Comparison of ENCODE assay signal across 13 mouse cellular contexts in the genomic region with DNA sequence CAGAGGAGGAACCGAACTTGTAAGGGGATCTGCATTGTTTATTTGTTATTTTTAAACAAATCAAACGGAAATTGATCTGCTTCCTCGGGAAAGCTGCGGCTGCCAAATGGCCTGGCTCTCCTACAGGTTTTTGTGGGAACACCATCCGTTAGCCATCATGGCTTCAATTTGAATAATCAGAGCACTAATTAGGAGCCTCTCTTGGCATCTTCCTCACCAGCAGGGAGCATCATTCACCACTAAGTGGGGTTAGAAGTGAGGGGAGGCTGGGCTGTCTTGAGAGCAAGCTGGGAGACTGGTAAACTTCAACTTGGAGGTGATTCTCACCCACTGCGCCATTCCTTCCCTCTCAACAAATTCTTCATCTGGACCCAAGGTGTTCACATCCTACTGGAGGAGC.
DNase-seq lines count a peak whose midpoint lies in the region; ATAC-seq and TF ChIP-seq lines count a peak whose summit lies in the region.
"Had no signal": no experiment of that assay in that cellular context is flagged by ENCODE, and none has a peak within 500 bp of the region (broad histone marks: within the 10 kb centered on the region; RNA-seq: fewer than 3 reads in every experiment).

No protein-coding gene starts in this region.

- no peak for ATAC-seq in intestine, postnatal 0 days
- ATAC-seq in intestine, embryonic 15.5 days, result no peak

- no peak for TF ChIP-seq POLR2A in cerebellum, adult 2 months (IDR thresholded peaks at IDR 0.05; ENCODE audit: borderline replicate concordance, insufficient read depth, low read length)
- no peak for TF ChIP-seq POLR2A in thymus, adult 2 months (IDR thresholded peaks at IDR 0.05; ENCODE audit: control insufficient read depth, extremely low read depth, insufficient read depth, low read length, poor library complexity)

- H3K27me3 ChIP-seq in cerebellum, adult 2 months (ENCODE audit: control insufficient read depth, insufficient read depth, low read length), result no peaks in the 10 kb centered on the region
- H3K27me3 ChIP-seq in intestine, postnatal 0 days (replicated peaks; ENCODE audit: control insufficient read depth, insufficient read depth, low read length), result no peaks in the 10 kb centered on the region
- H3K27me3 ChIP-seq in intestine, embryonic 15.5 days (replicated peaks), result no peaks in the 10 kb centered on the region
- no peaks in the 10 kb centered on the region for H3K27me3 ChIP-seq in thymus, adult 2 months (ENCODE audit: control insufficient read depth, insufficient read depth, low read length)

- DNase-seq in cerebellum, postnatal 14 days, result peak; percentile 35 to 43
- no peak for DNase-seq in cerebellum, adult 2 months
- DNase-seq in thymus, postnatal 4 days, result peak; percentile 14
- DNase-seq in thymus, adult 2 months, result no peak
- DNase-seq in neural tube, embryonic 10.5 days (ENCODE audit: extremely low spot score, low spot score), result no peak
- DNase-seq in ovary, postnatal 36 days (ENCODE audit: low spot score), result no peak
- DNase-seq: cerebellum, adult 9-10 months; kidney, postnatal 36 days had no signal

- H3K9ac ChIP-seq in intestine, postnatal 0 days (ENCODE audit: low read depth, low read length), result no peak overlapping the region
- H3K9ac ChIP-seq in intestine, embryonic 15.5 days, result no peak overlapping the region
- H3K9ac ChIP-seq: liver, embryonic 14.5 days had no signal

- H3K4me1 ChIP-seq in cerebellum, adult 2 months (ENCODE audit: control insufficient read depth, insufficient read depth, low read length), result no peaks in the 10 kb centered on the region
- no peaks in the 10 kb centered on the region for H3K4me1 ChIP-seq in intestine, postnatal 0 days (replicated peaks; ENCODE audit: control insufficient read depth, insufficient read depth, low read length)
- H3K4me1 ChIP-seq in intestine, embryonic 15.5 days (replicated peaks), result no peaks in the 10 kb centered on the region
- no peaks in the 10 kb centered on the region for H3K4me1 ChIP-seq in thymus, adult 2 months (replicated peaks; ENCODE audit: control insufficient read depth, insufficient read depth, low read length)

- H3K36me3 ChIP-seq in intestine, postnatal 0 days (ENCODE audit: control insufficient read depth, insufficient read depth), result no peaks in the 10 kb centered on the region
- no peaks in the 10 kb centered on the region for H3K36me3 ChIP-seq in intestine, embryonic 15.5 days
- H3K36me3 ChIP-seq in thymus, adult 2 months (ENCODE audit: control insufficient read depth, insufficient read depth, low read length), result no peaks in the 10 kb centered on the region
- H3K36me3 ChIP-seq: G1E had no signal

- no peak overlapping the region for H3K27ac ChIP-seq in cerebellum, adult 2 months (ENCODE audit: insufficient read depth, low read length)
- H3K27ac ChIP-seq in intestine, postnatal 0 days (ENCODE audit: low read depth, low read length), result no peak overlapping the region
- H3K27ac ChIP-seq in intestine, embryonic 15.5 days, result no peak overlapping the region
- H3K27ac ChIP-seq in thymus, adult 2 months (ENCODE audit: control insufficient read depth, insufficient read depth, low read length), result no peak overlapping the region
- H3K27ac ChIP-seq: liver, embryonic 14.5 days had no signal

- no peak overlapping the region for H3K4me2 ChIP-seq in intestine, postnatal 0 days (replicated peaks; ENCODE audit: low read depth)
- no peak overlapping the region for H3K4me2 ChIP-seq in intestine, embryonic 15.5 days (replicated peaks)

- no peaks in the 10 kb centered on the region for H3K9me3 ChIP-seq in intestine, postnatal 0 days (ENCODE audit: control insufficient read depth)
- no peaks in the 10 kb centered on the region for H3K9me3 ChIP-seq in intestine, embryonic 15.5 days

- WGBS in cerebellum, adult 2 months, result 17% methylated on average over 6 of the region's 6 CpGs
- WGBS in intestine, postnatal 0 days, result 53% methylated on average over 6 of the region's 6 CpGs
- 47% methylated on average over 6 of the region's 6 CpGs for WGBS in intestine, embryonic 15.5 days
- WGBS in thymus, adult 2 months, result 39% methylated on average over 6 of the region's 6 CpGs

- TF ChIP-seq CTCF in cerebellum, adult 2 months (IDR thresholded peaks at IDR 0.05; ENCODE audit: borderline replicate concordance, insufficient read depth, low read depth, low read length), result no peak
- peak; percentile 28; the same call in 1 of the 2 replicates for TF ChIP-seq CTCF in intestine, postnatal 0 days (IDR thresholded peaks at IDR 0.05; ENCODE audit: low read depth)
- no peak for TF ChIP-seq CTCF in thymus, adult 2 months (IDR thresholded peaks at IDR 0.05; ENCODE audit: borderline replicate concordance, control insufficient read depth, extremely low read depth, insufficient read depth, low read length, poor library complexity)

- no peak overlapping the region for H3K4me3 ChIP-seq in cerebellum, adult 2 months (replicated peaks; ENCODE audit: insufficient read depth, low read depth, low read length)
- no peak overlapping the region for H3K4me3 ChIP-seq in intestine, postnatal 0 days (ENCODE audit: low read depth, low read length)
- H3K4me3 ChIP-seq in intestine, embryonic 15.5 days (replicated peaks), result no peak overlapping the region
- H3K4me3 ChIP-seq in thymus, adult 2 months (ENCODE audit: control insufficient read depth, insufficient read depth, low read length), result no peak overlapping the region
- H3K4me3 ChIP-seq: myocyte had no signal

Comparison
In these comparisons a context has a peak if more than half of its experiments do, and no peak if none do; other contexts are left out.
1. DNase-seq: peak in cerebellum, postnatal 14 days (2 of 2) and thymus, postnatal 4 days (single experiment); none in cerebellum, adult 2 months (0 of 2), thymus, adult 2 months (single experiment), neural tube, embryonic 10.5 days (single experiment) and ovary, postnatal 36 days (single experiment).